Mouse (Mus musculus) cerebellum, adult 2 months (tissue): ENCODE results near the gene Ak8.

ENCODE experiments used
- CTCF ChIP-seq: fragments of 200-500 bp; IDR thresholded peaks from 2 replicates; pipeline ENCODE4 v1.5.1; 2011; ENCODE audit warnings: low read depth, mild to moderate bottlenecking, control low read depth, low read length, moderate library complexity, borderline replicate concordance; ENCODE audit not compliant: insufficient read depth
- POLR2A ChIP-seq: fragments of 200-500 bp; IDR thresholded peaks from 2 replicates; pipeline ENCODE4 v1.6.1; 2011; ENCODE audit warnings: low read length, control low read depth, borderline replicate concordance; ENCODE audit not compliant: insufficient read depth

DNA sequence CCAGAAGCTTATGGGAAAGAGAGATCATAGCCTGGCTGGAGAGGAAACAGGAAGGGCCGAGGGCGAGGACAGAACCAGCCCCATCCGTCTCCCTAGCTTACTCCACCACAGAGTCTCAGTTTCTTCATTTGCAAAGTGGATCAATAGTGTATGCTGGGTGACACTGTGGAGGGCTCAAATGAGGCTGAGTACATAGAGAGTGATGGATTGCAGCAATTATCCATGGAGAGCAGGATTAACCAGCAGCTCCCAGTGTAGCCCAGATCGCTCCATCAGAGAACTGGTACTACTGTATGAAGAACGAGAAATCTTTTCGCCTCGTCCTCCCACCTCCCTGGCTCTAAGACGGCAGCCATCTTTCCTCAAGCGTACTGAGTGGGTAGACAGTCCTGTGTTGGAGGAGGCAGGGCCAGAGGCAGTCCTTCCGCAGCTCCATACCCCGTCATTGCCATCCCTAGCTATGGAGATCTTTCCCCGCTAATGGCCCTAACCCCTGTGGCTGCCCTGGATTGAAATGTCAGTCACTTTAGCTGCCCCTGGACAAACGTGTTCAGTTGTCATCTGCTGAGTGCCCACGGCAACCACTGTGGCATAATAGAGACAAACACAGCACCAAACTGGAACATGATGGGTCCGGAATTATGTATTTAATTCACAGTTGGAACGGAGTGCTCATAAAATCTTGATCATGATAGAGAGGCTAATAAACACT lies 86.5 kb downstream of the Ak8 start:
- TF ChIP-seq POLR2A (no peak), CTCF (no peak)
